Mouse (Mus musculus): ENCODE results near the gene Olfr420. TPM values are rescaled to one million over a fixed set of nuclear protein-coding genes. Genes with fewer than 3 reads are reported as not detected.

The Olfr420 gene
- not detected for polyA plus RNA-seq (2017; shearing (Covaris generic))

DNA sequence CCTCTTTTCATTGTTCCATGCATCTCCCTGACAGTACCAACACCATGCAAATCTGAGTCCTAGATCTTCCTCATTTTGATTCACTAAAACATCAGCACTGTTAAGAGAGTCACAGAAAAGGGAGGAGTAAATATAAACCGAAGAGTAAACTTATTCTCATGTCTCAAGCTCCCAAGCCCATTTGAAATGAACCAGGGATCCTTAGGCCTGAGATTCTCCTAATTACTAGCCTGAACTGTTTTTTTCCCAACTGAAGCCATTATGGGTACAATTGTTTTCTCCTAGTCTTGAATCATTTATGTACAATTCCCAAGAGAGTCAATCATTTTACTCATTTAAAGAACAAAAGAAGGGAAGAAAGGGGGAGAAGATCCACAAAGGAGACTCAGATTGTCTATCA, at the start of gene Olfr420:
Olfr420 (plus strand) TSS at position 301 of the 400 bp plus-strand sequence.

DNA sequence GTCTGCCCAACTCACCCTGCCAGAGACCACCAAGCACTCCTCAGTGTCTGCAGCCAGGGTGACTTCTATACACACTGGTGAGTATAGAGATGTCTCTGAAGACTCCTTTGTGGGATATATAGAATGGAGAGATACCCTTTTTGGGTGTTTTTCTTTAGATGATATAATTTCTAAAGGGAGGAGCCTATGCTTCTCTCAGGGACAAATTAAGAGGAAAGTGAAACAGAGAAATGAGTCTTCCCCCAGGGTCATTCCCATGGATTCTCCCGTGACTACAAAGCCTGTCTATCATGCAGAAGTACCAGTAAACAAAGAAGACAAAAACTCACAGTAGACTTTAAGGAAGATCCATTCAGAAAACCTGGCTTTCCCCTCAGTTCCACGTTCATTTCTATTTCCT, 34.4 kb upstream of the Olfr420 start, which contains the start of gene Olfr231:
Olfr231 (minus strand) TSS at position 101 of the 400 bp plus-strand sequence.

GRCm38 (mm10) chr1:174131217-174131616, 24.2 kb upstream of the Olfr420 start, which contains the start of gene Olfr424:
TSS of gene Olfr424 (plus strand) at chr1:174131517.

DNA sequence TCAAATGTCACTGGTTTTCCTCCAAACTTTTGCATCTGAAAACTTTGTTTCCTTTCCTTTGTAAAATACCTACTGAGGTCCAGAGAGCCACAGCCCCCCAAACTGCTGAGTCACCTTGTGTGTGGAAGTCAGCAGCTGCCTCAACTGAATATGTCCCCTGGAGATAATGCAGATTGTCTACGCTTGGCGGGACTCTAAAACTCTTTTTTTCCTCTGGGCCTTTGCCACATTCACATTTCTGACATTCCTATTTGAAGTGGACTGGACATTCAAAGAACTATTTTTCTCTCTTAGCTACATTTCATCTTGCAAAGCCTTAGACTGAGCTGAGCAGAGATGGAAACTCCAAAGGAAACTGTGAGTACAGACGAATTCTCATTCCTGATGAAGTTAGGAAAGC, 17.2 kb downstream of the Olfr420 start, which contains the start of gene Spta1:
Spta1 (plus strand) TSS at position 172 of the 400 bp plus-strand sequence.

Other genes starting within 250 kb of the Olfr420 start
- 1.2 TPM for gene Ifi211, start 242.6 kb upstream of the Olfr420 start, polyA plus RNA-seq (2017; shearing (Covaris generic))
- 543 TPM for gene Mndal, start 213.1 kb upstream of the Olfr420 start, polyA plus RNA-seq (2017; shearing (Covaris generic))
- 438 TPM for gene Ifi203, start 213.0 kb upstream of the Olfr420 start, polyA plus RNA-seq (2017; shearing (Covaris generic))
- not detected for gene Ifi202b, start 172.9 kb upstream of the Olfr420 start, polyA plus RNA-seq (2017; shearing (Covaris generic))
- not detected for gene Ifi205, start 123.8 kb upstream of the Olfr420 start, polyA plus RNA-seq (2017; shearing (Covaris generic))
- gene Olfr433, start 114.9 kb upstream of the Olfr420 start, polyA plus RNA-seq (2017; shearing (Covaris generic)) = not detected
- gene Olfr432, start 106.4 kb upstream of the Olfr420 start, polyA plus RNA-seq (2017; shearing (Covaris generic)) = not detected
- gene Olfr430, start 89.0 kb upstream of the Olfr420 start, polyA plus RNA-seq (2017; shearing (Covaris generic)) = not detected
- gene Olfr429, start 71.3 kb upstream of the Olfr420 start, polyA plus RNA-seq (2017; shearing (Covaris generic)) = not detected
- not detected for gene Olfr427, start 58.7 kb upstream of the Olfr420 start, polyA plus RNA-seq (2017; shearing (Covaris generic))
- gene Olfr231, start 34.5 kb upstream of the Olfr420 start, polyA plus RNA-seq (2017; shearing (Covaris generic)) = not detected
- not detected for gene Olfr424, start 24.1 kb upstream of the Olfr420 start, polyA plus RNA-seq (2017; shearing (Covaris generic))
- gene Spta1, start 17.1 kb downstream of the Olfr420 start, polyA plus RNA-seq (2017; shearing (Covaris generic)) = 0.04 TPM
- not detected for gene Olfr419, start 96.4 kb downstream of the Olfr420 start, polyA plus RNA-seq (2017; shearing (Covaris generic))
- gene Mptx1, start 174.9 kb downstream of the Olfr420 start, polyA plus RNA-seq (2017; shearing (Covaris generic)) = not detected
- gene Olfr417, start 209.5 kb downstream of the Olfr420 start, polyA plus RNA-seq (2017; shearing (Covaris generic)) = not detected
- gene Olfr248, start 235.4 kb downstream of the Olfr420 start, polyA plus RNA-seq (2017; shearing (Covaris generic)) = not detected